Mouse (Mus musculus) embryo, embryonic 10.5 days (tissue): ENCODE measurements at regions not wholly inside any gene's neighbourhood (a gene's known extent, or its start where the extent isn't known, plus 50 kb on each side); places are given as distances from the start of the nearest gene placed in this dataset.

Experiments used
- DNase-seq: peaks from one replicate; pipeline ENCODE4 v3.0.0-alpha.2; 2015; ENCODE audit warnings: low spot score

GRCm38 (mm10) chr9:41321521-41321920, 160.0 kb upstream of the Ubash3b start:
- DNase-seq = no peak

DNA sequence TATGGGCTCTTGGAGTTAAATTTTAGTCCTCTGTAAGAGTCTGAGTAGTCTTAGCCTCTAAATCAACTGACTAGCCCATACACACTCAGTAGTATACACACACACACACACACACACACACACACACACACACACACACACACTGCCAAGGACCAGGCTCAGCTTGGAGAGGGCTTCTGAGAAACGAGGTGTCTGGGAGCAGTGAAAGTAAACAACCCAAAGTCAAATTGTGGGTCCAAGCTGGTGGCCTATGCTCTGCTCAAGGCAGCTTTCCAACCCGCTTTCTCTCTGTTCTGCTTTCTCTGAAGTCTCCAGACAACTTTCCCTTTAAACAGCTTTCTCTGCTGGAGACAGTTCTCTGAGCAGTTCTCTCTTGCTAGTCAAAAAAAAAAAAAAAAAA, 157.6 kb upstream of the Ubash3b start:
- DNase-seq = no peak

DNA sequence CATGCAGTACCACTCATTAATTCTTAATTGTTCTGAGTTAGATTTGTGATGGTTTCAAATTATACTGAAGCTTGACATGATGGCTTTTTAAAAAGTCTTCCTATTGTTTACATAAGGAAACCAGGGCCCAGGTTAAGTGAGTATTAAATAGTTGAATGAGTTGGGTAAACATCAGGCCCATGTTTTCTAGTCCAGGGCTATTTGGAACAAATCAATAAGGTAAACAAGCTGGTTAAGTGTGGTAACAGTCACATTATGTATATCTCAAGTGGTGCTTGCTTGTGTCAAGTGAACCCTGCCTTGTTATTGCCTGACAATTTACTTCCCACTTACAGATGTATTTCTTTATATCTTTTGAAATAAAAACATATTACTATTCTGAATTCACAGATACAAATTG, 144.7 kb upstream of the Ubash3b start:
- DNase-seq = no peak

- DNase-seq = no peak
Measured at GRCm38 (mm10) chr9:41303494-41303828, 142.0 kb upstream of the Ubash3b start.

DNA sequence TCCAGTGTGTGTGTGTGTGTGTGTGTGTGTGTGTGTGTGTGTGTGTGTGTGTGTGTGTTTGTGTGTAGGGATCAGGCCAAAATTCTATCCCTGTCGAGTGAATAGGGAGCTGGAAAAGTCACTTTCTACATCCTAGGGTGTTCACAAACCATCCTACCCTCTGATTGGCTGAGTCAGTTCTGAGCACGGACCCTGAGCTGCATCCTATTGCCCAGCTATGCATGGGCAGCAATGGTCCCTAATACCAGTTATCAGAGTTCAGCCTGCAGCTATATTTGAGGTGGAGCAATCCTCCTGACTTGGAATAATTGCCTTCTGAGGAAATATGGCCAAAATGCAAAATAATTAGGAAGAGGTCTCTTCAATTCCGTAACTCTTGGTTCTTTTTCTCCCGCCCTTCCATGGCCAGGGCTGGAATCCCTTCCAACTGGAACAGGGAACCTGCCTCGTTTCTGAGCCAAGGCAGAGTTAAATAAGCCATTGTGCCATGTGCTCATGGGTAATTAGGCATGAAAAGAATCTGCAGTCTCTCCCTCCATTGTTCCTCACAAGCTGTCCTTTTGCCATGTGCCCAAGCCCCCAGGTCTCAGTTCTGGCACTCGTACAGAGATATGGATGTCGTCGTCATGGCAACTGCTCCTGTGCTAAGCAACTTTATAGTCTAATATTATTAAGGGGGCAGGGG, 141.5 kb upstream of the Ubash3b start:
- DNase-seq = peak; percentile 79

DNA sequence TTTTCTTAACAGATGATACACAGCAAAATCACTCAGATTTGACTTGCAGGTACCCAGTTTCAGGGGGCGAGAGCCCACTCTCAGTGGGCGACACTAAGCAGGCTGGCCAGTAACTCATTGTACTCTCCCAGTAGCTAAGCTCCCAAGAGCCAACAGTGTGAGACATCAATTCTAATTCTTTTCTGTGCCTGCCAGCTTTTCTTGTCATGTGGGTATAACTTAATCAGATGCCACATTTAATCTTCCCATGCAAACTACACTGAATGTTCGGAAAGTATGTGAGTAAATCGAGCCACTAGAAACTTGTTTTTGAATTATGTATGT, 124.6 kb upstream of the Ubash3b start:
- no peak for DNase-seq

GRCm38 (mm10) chr9:41285266-41286144, 124.0 kb upstream of the Ubash3b start:
- DNase-seq = peak; percentile 12

GRCm38 (mm10) chr9:41277726-41278125, 116.2 kb upstream of the Ubash3b start:
- DNase-seq = no peak

GRCm38 (mm10) chr9:41273839-41274271, 112.4 kb upstream of the Ubash3b start:
- peak; percentile 53 for DNase-seq

- DNase-seq = peak; percentile 93
Measured at GRCm38 (mm10) chr9:41273171-41273781, 111.8 kb upstream of the Ubash3b start.

DNA sequence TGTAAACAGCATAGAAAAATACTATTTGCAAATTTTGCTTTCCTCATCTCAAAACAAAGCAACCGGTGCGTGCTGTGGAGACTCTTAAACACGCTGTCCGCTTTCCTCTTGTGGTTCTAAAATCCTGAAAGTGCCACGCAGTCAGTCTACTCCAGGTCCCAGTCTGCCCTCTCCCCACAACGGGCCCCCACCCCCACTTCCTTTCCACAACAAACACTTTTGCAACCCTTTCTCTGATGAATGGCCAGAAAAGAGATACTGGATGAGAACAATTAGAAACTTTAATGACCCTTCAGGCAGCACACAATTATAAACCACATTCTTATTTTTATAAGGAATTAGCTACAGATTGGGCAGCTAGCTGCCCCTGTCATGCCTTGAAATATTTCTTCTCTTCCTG, 111.1 kb upstream of the Ubash3b start:
- peak; percentile 56 for DNase-seq

DNA sequence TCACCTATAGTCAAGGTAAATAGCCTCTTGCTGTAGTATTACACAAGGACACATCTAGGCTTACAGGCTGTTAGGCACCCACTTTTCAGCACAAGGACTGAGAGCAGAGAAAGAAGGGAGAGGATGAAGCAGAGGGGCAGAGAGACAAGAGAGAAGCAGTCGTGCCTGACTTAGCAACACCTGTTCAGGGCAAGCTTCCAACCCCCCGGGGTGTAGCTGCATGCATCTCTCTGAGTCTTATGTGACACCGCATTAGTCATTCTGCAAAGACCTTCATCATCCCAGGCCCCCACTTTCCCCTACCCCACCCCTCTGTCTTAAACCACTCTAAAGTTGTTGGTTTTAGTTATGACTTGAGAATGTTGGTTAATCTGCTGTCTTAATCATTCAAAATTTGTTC, 106.6 kb upstream of the Ubash3b start:
- no peak for DNase-seq

- peak; percentile 12 for DNase-seq
Measured at GRCm38 (mm10) chr9:41264485-41264884, 103.0 kb upstream of the Ubash3b start.

GRCm38 (mm10) chr9:41257244-41257643, 95.7 kb upstream of the Ubash3b start:
- no peak for DNase-seq

DNA sequence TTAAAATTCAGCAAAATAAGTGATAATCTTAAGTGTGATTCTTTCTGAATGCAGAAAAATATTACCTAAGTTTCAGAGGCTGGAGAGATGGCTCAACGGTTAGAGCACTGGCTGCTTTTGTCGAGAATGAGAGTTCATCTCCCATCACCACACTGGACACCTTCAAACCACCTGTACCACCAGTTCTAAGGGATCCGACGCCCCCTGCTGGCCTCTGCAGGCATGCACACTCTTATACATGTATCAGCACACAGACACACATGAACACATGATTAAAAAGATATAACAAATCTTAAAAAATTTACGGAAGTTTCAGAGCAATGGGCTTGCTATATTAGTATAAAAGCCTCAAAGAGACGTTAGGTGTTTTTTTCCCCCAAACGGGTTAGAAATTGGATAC, 80.9 kb upstream of the Ubash3b start:
- DNase-seq = no peak

GRCm38 (mm10) chr9:41239097-41239451, 77.6 kb upstream of the Ubash3b start:
- DNase-seq = no peak

- no peak for DNase-seq
Measured at GRCm38 (mm10) chr9:41238395-41239096, 77.0 kb upstream of the Ubash3b start.

GRCm38 (mm10) chr9:41237265-41237664, 75.8 kb upstream of the Ubash3b start:
- no peak for DNase-seq

DNA sequence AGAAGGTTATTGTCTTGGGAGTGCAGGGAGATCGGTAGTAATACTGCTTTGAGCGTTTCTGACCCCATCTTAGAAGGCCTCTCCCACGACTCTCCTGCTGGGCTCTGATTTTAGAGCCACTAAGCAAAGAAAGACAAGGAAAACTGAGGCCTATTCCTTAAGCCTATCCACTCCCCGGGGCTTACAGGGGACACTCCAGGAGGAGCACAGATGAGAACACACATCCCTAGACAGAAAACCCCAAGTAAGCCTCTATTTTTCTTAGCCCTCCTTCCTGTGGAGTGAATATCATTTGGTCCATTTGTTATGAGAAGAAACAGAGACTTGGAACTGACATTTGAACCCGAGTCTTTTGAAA, 67.7 kb upstream of the Ubash3b start:
- DNase-seq = no peak

GRCm38 (mm10) chr9:41228425-41229224, 67.1 kb upstream of the Ubash3b start:
- peak; percentile 98 for DNase-seq

DNA sequence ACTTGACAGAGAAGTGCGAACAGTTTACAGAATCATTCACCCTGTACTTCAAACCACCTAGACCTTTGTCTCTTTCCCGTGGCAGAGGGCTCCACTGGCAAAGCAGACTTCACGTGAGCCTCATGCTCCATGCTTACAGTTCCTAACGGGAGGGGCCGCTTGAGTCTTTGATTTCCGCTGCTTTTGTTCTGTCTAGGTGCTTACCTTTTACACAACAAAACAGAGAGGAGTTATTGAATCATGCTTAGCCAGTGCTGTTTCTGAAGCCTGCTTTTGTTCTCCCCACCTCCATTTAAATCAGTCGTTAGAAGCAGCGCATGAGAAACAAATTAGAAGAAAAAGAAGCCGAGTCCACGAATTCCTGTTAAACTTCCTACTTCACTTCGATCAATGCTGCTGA, 61.9 kb upstream of the Ubash3b start:
- DNase-seq = no peak
